Mouse (Mus musculus) liver, embryonic 11.5 days (tissue): ENCODE results near the gene Mcfd2. TPM values are rescaled to one million over a fixed set of nuclear protein-coding genes. Genes with fewer than 3 reads are reported as not detected.

Experiments
- ATAC-seq: fragments of 200-750 bp; cut with Nextera tagmentation; replicated peaks from 2 replicates; pipeline ENCODE4 v1.8.0; 2017; ENCODE audit warnings: moderate number of reproducible peaks, mild to moderate bottlenecking, moderate TSS enrichment, moderate library complexity; ENCODE audit not compliant: low FRiP score
- DNase-seq: peaks from one replicate; pipeline ENCODE4 v3.0.0-alpha.2; 2017; ENCODE audit warnings: low spot score
- H3K27ac ChIP-seq: fragments of 300-500 bp; sonication (generic); 2 replicates; pipeline ENCODE4 v1.5.1; 2014; ENCODE audit warnings: mild to moderate bottlenecking, low read depth, low read length, control low read depth
- H3K27me3 ChIP-seq: fragments of 300-500 bp; sonication (generic); replicated peaks from 2 replicates; pipeline ENCODE4 v1.6.1; 2014; ENCODE audit warnings: low read length, mixed read lengths; ENCODE audit not compliant: control insufficient read depth, insufficient read depth
- H3K36me3 ChIP-seq: fragments of 300-500 bp; sonication (generic); 2 replicates; pipeline ENCODE4 v1.6.1; 2014; ENCODE audit warnings: mild to moderate bottlenecking, low read length, moderate library complexity, mixed read lengths; ENCODE audit not compliant: control insufficient read depth, insufficient read depth
- H3K4me1 ChIP-seq: fragments of 300-500 bp; sonication (generic); replicated peaks from 2 replicates; pipeline ENCODE4 v1.6.1; 2014; ENCODE audit warnings: low read length, mixed read lengths; ENCODE audit not compliant: control insufficient read depth, insufficient read depth
- H3K4me2 ChIP-seq: fragments of 300-500 bp; sonication (generic); 2 replicates; pipeline ENCODE4 v1.6.1; 2014; ENCODE audit warnings: mild to moderate bottlenecking, control low read depth, moderate library complexity
- H3K4me3 ChIP-seq: fragments of 300-500 bp; sonication (generic); 2 replicates; pipeline ENCODE4 v1.5.1; 2014; ENCODE audit warnings: low read depth, low read length, control low read depth
- H3K9ac ChIP-seq: fragments of 300-500 bp; sonication (generic); 2 replicates; pipeline ENCODE4 v1.6.1; 2014; ENCODE audit warnings: low read depth, low read length, control low read depth
- H3K9me3 ChIP-seq: fragments of 300-500 bp; sonication (generic); 2 replicates; pipeline ENCODE4 v1.6.1; 2016; ENCODE audit warnings: low read length, inconsistent platforms, mixed read lengths; ENCODE audit not compliant: control insufficient read depth
- WGBS: fragments of 180-500 bp; shearing (Covaris S2); extraction: QIAGEN DNeasy Blood & Tissue Kit; methylation state at CpG from one replicate; pipeline ENCODE4 v1.1.7; 2014; 5-methylcytosine and 5-hydroxymethylcytosine counted together
- polyA plus RNA-seq: library from polyadenylated mRNA; unstranded; fragments of >200 nt; fragmentation: Nextera tagmentation; extraction: Ambion mirVana; gene quantifications from 2 replicates; pipeline ENCODE4 v1.2.1, GENCODE M21; 2014

Gene Mcfd2
- polyA plus RNA-seq, 1 experiment from 2014 or later: 71.9 TPM

- Histone ChIP-seq H3K9ac (no peak overlapping the region), H3K27ac (no peak overlapping the region)
- WGBS: 73% methylated on average over 2 of the region's 2 CpGs
Measured at GRCm38 (mm10) chr17:87206885-87207284, 58.9 kb downstream of the Mcfd2 start.

More at GRCm38 (mm10) chr17:87206885-87207284, 58.9 kb downstream of the Mcfd2 start:
- no peak for DNase-seq
- no peak for ATAC-seq
- no peaks in the 10 kb centered on the region for H3K36me3 ChIP-seq
- H3K4me2 ChIP-seq: no peak overlapping the region
- H3K4me1 ChIP-seq: peaks cover 8% of the 10 kb centered on the region; the same call in 1 of the 2 replicates
- H3K9me3 ChIP-seq: no peaks in the 10 kb centered on the region
- no peaks in the 10 kb centered on the region for H3K27me3 ChIP-seq
- no peak overlapping the region for H3K4me3 ChIP-seq

Other genes with a start within 250 kb of the Mcfd2 start
- gene Pigf, start 240.5 kb downstream of the Mcfd2 start, polyA plus RNA-seq: 30.7 and 31.3 TPM in 2 replicates
- gene Cript, start 240.4 kb downstream of the Mcfd2 start, polyA plus RNA-seq: 98.6 and 105 TPM in 2 replicates
- gene Socs5, start 158.3 kb downstream of the Mcfd2 start, polyA plus RNA-seq: 7.1 and 7.9 TPM in 2 replicates
- gene Ttc7, start 17.0 kb upstream of the Mcfd2 start, polyA plus RNA-seq: 14.1 and 14.3 TPM in 2 replicates
- gene Stpg4, start 161.8 kb upstream of the Mcfd2 start, polyA plus RNA-seq: not detected in 2 replicates
- gene Calm2, start 181.0 kb upstream of the Mcfd2 start, polyA plus RNA-seq: 744 and 764 TPM in 2 replicates